Mouse (Mus musculus): Measurements from ENCODE around the gene Vtn. TPM values are rescaled to one million over a fixed set of nuclear protein-coding genes. Genes with fewer than 3 reads are reported as not detected.

Vtn gene
- polyA plus RNA-seq, 1 experiment from 2014 or later = 116 TPM

- no peak overlapping the region for H3K4me3 ChIP-seq
- no peak overlapping the region for H3K9ac ChIP-seq
- no peak overlapping the region for H3K27ac ChIP-seq
- no peak overlapping the region for H3K4me2 ChIP-seq (replicated peaks)
- no peak for ATAC-seq (ENCODE audit: low FRiP score, low read depth)
- peaks cover 33% of the 10 kb centered on the region for H3K36me3 ChIP-seq
- H3K9me3 ChIP-seq = no peaks in the 10 kb centered on the region
- 80% methylated on average over 8 of the region's 8 CpGs for WGBS
- no peaks in the 10 kb centered on the region for H3K27me3 ChIP-seq (replicated peaks)
- H3K4me1 ChIP-seq = peaks cover 20% of the 10 kb centered on the region
Measured at GRCm38 (mm10) chr11:78545181-78545580, 46.3 kb downstream of the Vtn start.

GRCm38 (mm10) chr11:78547718-78548460 is 49.0 kb downstream of the Vtn start:
- Histone ChIP-seq H3K27ac (no peak overlapping the region), H3K9ac (no peak overlapping the region), H3K9me3 (no peaks in the 10 kb centered on the region), H3K27me3 (replicated peaks) (no peaks in the 10 kb centered on the region), H3K4me2 (replicated peaks) (no peak overlapping the region), H3K4me3 (no peak overlapping the region), H3K36me3 (peaks cover 12% of the 10 kb centered on the region), H3K4me1 (peaks cover 20% of the 10 kb centered on the region)
- WGBS = 87% methylated on average over 2 of the region's 2 CpGs
- no peak for ATAC-seq (ENCODE audit: low FRiP score, low read depth)

GRCm38 (mm10) chr11:78549491-78549987 is 50.6 kb downstream of the Vtn start:
- H3K27me3 ChIP-seq (replicated peaks) = no peaks in the 10 kb centered on the region
- H3K27ac ChIP-seq = no peak overlapping the region
- peaks cover 4% of the 10 kb centered on the region; the same call in 1 of the 2 replicates for H3K9me3 ChIP-seq
- peak overlapping the region; percentile 79 for H3K4me2 ChIP-seq (replicated peaks)
- H3K9ac ChIP-seq = peak overlapping the region; percentile 67
- ATAC-seq (ENCODE audit: low FRiP score, low read depth) = no peak
- WGBS = 17% methylated on average over 5 of the region's 5 CpGs
- peaks cover 20% of the 10 kb centered on the region for H3K4me1 ChIP-seq
- peaks cover 6% of the 10 kb centered on the region; the same call in 1 of the 2 replicates for H3K36me3 ChIP-seq
- H3K4me3 ChIP-seq = peak overlapping the region; percentile 57

GRCm38 (mm10) chr11:78550168-78551058 is 51.5 kb downstream of the Vtn start, which contains the start of gene Tmem97:
Gene Tmem97 (minus strand): TSS chr11:78550777.
- Histone ChIP-seq H3K4me3 (peak within 1 kb of the TSS; percentile 57), H3K27me3 (replicated peaks) (no peaks in the 10 kb centered on the region), H3K4me1 (peaks cover 20% of the 10 kb centered on the region), H3K36me3 (peaks cover 2% of the 10 kb centered on the region; the same call in 1 of the 2 replicates), H3K27ac (peak within 1 kb of the TSS; percentile 43; the same call in 1 of the 2 replicates), H3K9me3 (peaks cover 4% of the 10 kb centered on the region; the same call in 1 of the 2 replicates), H3K9ac (peak within 1 kb of the TSS; percentile 67), H3K4me2 (replicated peaks) (peak within 1 kb of the TSS; percentile 79)
- under 1% methylated on average over 60 of the region's 60 CpGs for WGBS
- peak; percentile 99 for ATAC-seq (ENCODE audit: low FRiP score, low read depth)

GRCm38 (mm10) chr11:78551059-78551398 is 52.1 kb downstream of the Vtn start:
- Histone ChIP-seq H3K9me3 (peaks cover 4% of the 10 kb centered on the region; the same call in 1 of the 2 replicates), H3K27me3 (replicated peaks) (no peaks in the 10 kb centered on the region), H3K4me2 (replicated peaks) (peak overlapping the region; percentile 79), H3K4me3 (peak overlapping the region; percentile 57), H3K4me1 (peaks cover 20% of the 10 kb centered on the region), H3K27ac (peak overlapping the region; percentile 43; the same call in 1 of the 2 replicates), H3K36me3 (no peaks in the 10 kb centered on the region), H3K9ac (peak overlapping the region; percentile 67)
- 32% methylated on average over 6 of the region's 6 CpGs for WGBS
- ATAC-seq (ENCODE audit: low FRiP score, low read depth) = peak; percentile 55

Other genes with a start within 250 kb of the Vtn start
- 64.9 and 72.4 TPM in 2 replicates for gene 2610507B11Rik, start 237.3 kb upstream of the Vtn start, polyA plus RNA-seq (2016; fragmentation: Nextera tagmentation; extraction: Ambion mirVana)
- 0.20 and 0.52 TPM in 2 replicates for gene BC030499, start 208.2 kb upstream of the Vtn start, polyA plus RNA-seq (2016; fragmentation: Nextera tagmentation; extraction: Ambion mirVana)
- gene Spag5, start 197.6 kb upstream of the Vtn start, polyA plus RNA-seq (2016; fragmentation: Nextera tagmentation; extraction: Ambion mirVana) = 33.6 and 34.2 TPM in 2 replicates
- gene Aldoc, start 176.1 kb upstream of the Vtn start, polyA plus RNA-seq (2016; fragmentation: Nextera tagmentation; extraction: Ambion mirVana) = 16.8 and 17.2 TPM in 2 replicates
- 66.4 and 73.6 TPM in 2 replicates for gene Pigs, start 170.7 kb upstream of the Vtn start, polyA plus RNA-seq (2016; fragmentation: Nextera tagmentation; extraction: Ambion mirVana)
- 80.8 and 89.3 TPM in 2 replicates for gene Unc119, start 155.6 kb upstream of the Vtn start, polyA plus RNA-seq (2016; fragmentation: Nextera tagmentation; extraction: Ambion mirVana)
- gene Foxn1, start 112.5 kb upstream of the Vtn start, polyA plus RNA-seq (2016; fragmentation: Nextera tagmentation; extraction: Ambion mirVana) = not detected in 2 replicates
- not detected in 2 replicates for gene Slc13a2, start 76.9 kb upstream of the Vtn start, polyA plus RNA-seq (2016; fragmentation: Nextera tagmentation; extraction: Ambion mirVana)
- 17.5 and 17.6 TPM in 2 replicates for gene Slc46a1, start 33.4 kb upstream of the Vtn start, polyA plus RNA-seq (2016; fragmentation: Nextera tagmentation; extraction: Ambion mirVana)
- 35.0 and 37.0 TPM in 2 replicates for gene Sarm1, start 1.3 kb upstream of the Vtn start, polyA plus RNA-seq (2016; fragmentation: Nextera tagmentation; extraction: Ambion mirVana)
- gene Sebox, start 4.4 kb downstream of the Vtn start, polyA plus RNA-seq (2016; fragmentation: Nextera tagmentation; extraction: Ambion mirVana) = not detected in 2 replicates
- 88.4 and 93.1 TPM in 2 replicates for gene Tmem199, start 13.1 kb downstream of the Vtn start, polyA plus RNA-seq (2016; fragmentation: Nextera tagmentation; extraction: Ambion mirVana)
- gene Poldip2, start 13.1 kb downstream of the Vtn start, polyA plus RNA-seq (2016; fragmentation: Nextera tagmentation; extraction: Ambion mirVana) = 184 and 186 TPM in 2 replicates
- gene Tnfaip1, start 37.2 kb downstream of the Vtn start, polyA plus RNA-seq (2016; fragmentation: Nextera tagmentation; extraction: Ambion mirVana) = 53.5 and 58.0 TPM in 2 replicates
- gene Ift20, start 37.3 kb downstream of the Vtn start, polyA plus RNA-seq (2016; fragmentation: Nextera tagmentation; extraction: Ambion mirVana) = 102 and 110 TPM in 2 replicates
- gene Tmem97, start 51.7 kb downstream of the Vtn start, polyA plus RNA-seq (2016; fragmentation: Nextera tagmentation; extraction: Ambion mirVana) = 39.5 and 40.7 TPM in 2 replicates
- 24.7 and 28.2 TPM in 2 replicates for gene Nlk, start 198.3 kb downstream of the Vtn start, polyA plus RNA-seq (2016; fragmentation: Nextera tagmentation; extraction: Ambion mirVana)

Data from neural tube, embryonic 12.5 days (tissue).